Mouse (Mus musculus) left cerebral cortex, adult 2 months (tissue): ENCODE data around the gene Ybx3. TPM values are rescaled to one million over a fixed set of nuclear protein-coding genes. Genes with fewer than 3 reads are reported as not detected.

Experiments
- DNase-seq, 2 experiments: peaks; one replicate each; pipeline ENCODE4 v3.0.0; 2021 to 2022; ENCODE audit warnings: low spot score in 2 of 2, mixed read lengths in 1 of 2; ENCODE audit errors: extremely low spot score in 1 of 2
- H3K27ac ChIP-seq: fragments of 200-600 bp; 2 replicates; pipeline ENCODE4 v1.8.1; 2022
- H3K4me3 ChIP-seq: fragments of 200-600 bp; 2 replicates; pipeline ENCODE4 v1.8.1; 2022
- CTCF ChIP-seq: fragments of 200-600 bp; IDR thresholded peaks from 2 replicates; pipeline ENCODE4 v1.8.1; 2022; ENCODE audit warnings: antibody characterized with exemption, mild to moderate bottlenecking, moderate library complexity
- intact Hi-C: fragments of 180-260 bp; cut with DNase I; formaldehyde crosslinking; loops from one replicate; pipeline ENCODE4 v1.15.1; 2025
- total RNA-seq, 2 experiments: library from RNA; stranded (reverse); gene quantifications; 2 replicates each; pipeline ENCODE4 v1.2.3; 2021

Gene Ybx3
- total RNA-seq, 2 experiments from 2014 or later: 43.5 to 47.6 TPM

- no peak for DNase-seq
- intact Hi-C loops: no loop called here
- no peak for TF ChIP-seq CTCF
- no peak overlapping the region for H3K4me3 ChIP-seq
- H3K27ac ChIP-seq: no peak overlapping the region
Measured at GRCm38 (mm10) chr6:131404260-131404659, 16.0 kb upstream of the Ybx3 start.

- H3K27ac ChIP-seq: peak overlapping the region; percentile 32; the same call in 1 of the 2 replicates
- DNase-seq: no peak
- no peak for TF ChIP-seq CTCF
- no peak overlapping the region for H3K4me3 ChIP-seq
- intact Hi-C loops: loop anchor here (2.0 kb wide), 1 partner anchor 14 kb away; the partner anchor contains the start of gene Ybx3
Measured at GRCm38 (mm10) chr6:131403036-131403435, 14.8 kb upstream of the Ybx3 start.

GRCm38 (mm10) chr6:131402606-131403005, 14.3 kb upstream of the Ybx3 start:
- intact Hi-C loops: loop anchor here (2.0 kb wide), 1 partner anchor 14 kb away; the partner anchor contains the start of gene Ybx3
- Histone ChIP-seq H3K4me3 (no peak overlapping the region), H3K27ac (peak overlapping the region; percentile 71)
- DNase-seq: no peak
- TF ChIP-seq CTCF: no peak

- no peak for TF ChIP-seq CTCF
- no peak overlapping the region for H3K4me3 ChIP-seq
- intact Hi-C loops: no loop called here
- DNase-seq: no peak
- peak overlapping the region; percentile 71; the same call in 1 of the 2 replicates for H3K27ac ChIP-seq
Measured at GRCm38 (mm10) chr6:131401259-131401658, 13.0 kb upstream of the Ybx3 start.

GRCm38 (mm10) chr6:131396650-131397049, 8.4 kb upstream of the Ybx3 start:
- DNase-seq: no peak
- intact Hi-C loops: no loop called here
- H3K27ac ChIP-seq: no peak overlapping the region
- no peak for TF ChIP-seq CTCF
- no peak overlapping the region for H3K4me3 ChIP-seq

- DNase-seq: no peak
- no peak overlapping the region for H3K27ac ChIP-seq
- intact Hi-C loops: no loop called here
- no peak overlapping the region for H3K4me3 ChIP-seq
- TF ChIP-seq CTCF: no peak
Measured at GRCm38 (mm10) chr6:131393873-131394660, 5.8 kb upstream of the Ybx3 start.

GRCm38 (mm10) chr6:131387221-131388039, 846 bp downstream of the Ybx3 start:
- peak; percentile 57 to 68 for DNase-seq
- intact Hi-C loops: loop anchor here (2.0 to 10.0 kb wide), 3 partner anchors 15 to 1717 kb away; partner anchors contain the start of gene Smim10l1
- H3K4me3 ChIP-seq: peak overlapping the region; percentile 64
- H3K27ac ChIP-seq: peak overlapping the region; percentile 83
- TF ChIP-seq CTCF: no peak

GRCm38 (mm10) chr6:131386416-131387019, 1.8 kb downstream of the Ybx3 start:
- DNase-seq: no peak
- H3K4me3 ChIP-seq: peak overlapping the region; percentile 64
- intact Hi-C loops: loop anchor here (2.0 to 10.0 kb wide), 2 partner anchors 32 to 1718 kb away; partner anchors contain the start of gene Smim10l1
- no peak overlapping the region for H3K27ac ChIP-seq
- TF ChIP-seq CTCF: no peak

GRCm38 (mm10) chr6:131385469-131385868, 2.8 kb downstream of the Ybx3 start:
- intact Hi-C loops: loop anchor here (10.0 kb wide), 1 partner anchor 1719 kb away; the partner anchor contains the start of gene Smim10l1
- no peak for TF ChIP-seq CTCF
- no peak for DNase-seq
- H3K27ac ChIP-seq: no peak overlapping the region
- no peak overlapping the region for H3K4me3 ChIP-seq

- no peak for TF ChIP-seq CTCF
- intact Hi-C loops: loop anchor here (10.0 kb wide), 1 partner anchor 1721 kb away; the partner anchor contains the start of gene Smim10l1
- H3K27ac ChIP-seq: no peak overlapping the region
- no peak overlapping the region for H3K4me3 ChIP-seq
- DNase-seq: no peak
Measured at GRCm38 (mm10) chr6:131383713-131384330, 4.5 kb downstream of the Ybx3 start.

- peak overlapping the region; percentile 55 for H3K27ac ChIP-seq
- H3K4me3 ChIP-seq: no peak overlapping the region
- no peak for DNase-seq
- intact Hi-C loops: loop anchor here (10.0 kb wide), 1 partner anchor 1722 kb away; the partner anchor contains the start of gene Smim10l1
- TF ChIP-seq CTCF: no peak
Measured at GRCm38 (mm10) chr6:131382984-131383337, 5.3 kb downstream of the Ybx3 start.
